Mouse (Mus musculus): ENCODE measurements around the gene Bean1.

DNA sequence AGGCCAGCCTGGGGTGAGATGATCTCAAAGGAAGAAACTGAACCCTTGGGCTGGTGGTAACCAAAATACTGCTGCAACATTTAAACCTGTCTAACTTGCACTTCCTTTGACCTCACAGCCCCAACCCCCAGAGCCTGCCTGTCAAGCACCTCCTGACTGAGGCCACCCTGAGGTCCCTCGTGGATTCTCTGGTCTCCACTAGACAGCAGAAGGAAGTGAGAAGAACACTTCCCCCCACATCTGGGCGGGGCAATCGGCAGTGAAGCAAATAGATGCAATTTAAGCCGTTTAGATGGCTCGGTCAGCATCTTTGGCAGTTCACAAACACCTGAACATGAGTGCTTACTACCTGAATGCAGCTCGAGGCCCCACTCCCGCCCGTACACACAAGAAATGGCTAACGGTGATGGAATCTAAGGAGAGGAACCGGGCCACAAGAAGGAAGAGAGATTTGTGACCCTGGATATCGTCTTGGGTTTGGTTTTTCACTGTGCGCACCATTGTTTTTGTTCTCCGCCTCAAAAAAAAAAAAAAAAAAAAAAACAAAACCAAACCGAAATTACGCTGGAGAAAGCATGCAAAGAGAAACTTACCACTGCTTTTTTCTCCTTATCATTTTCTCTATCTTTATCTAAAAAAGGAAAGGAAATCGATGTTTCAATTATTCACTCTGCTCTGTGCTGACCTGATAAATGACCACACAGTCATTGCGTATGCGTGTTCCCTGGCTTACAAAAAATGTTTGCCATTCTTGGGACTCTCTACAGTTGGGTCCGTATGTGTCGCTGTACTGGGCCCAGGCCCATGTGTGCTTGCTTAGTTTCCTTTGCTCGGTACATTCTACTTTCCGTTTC, 77.0 kb downstream of the Bean1 start:
- TF ChIP-seq GATA1 (IDR thresholded peaks at IDR 0.05; ENCODE audit: low read length) (no peak), TAL1 (IDR thresholded peaks at IDR 0.05; ENCODE audit: low read length) (no peak)

All from erythroblast, embryonic 14.5 days (primary cell).